Mouse (Mus musculus) mesoderm, embryonic 11.5 days (tissue): ENCODE data around the gene Plxnd1.

Experiments
- DNase-seq: peaks from one replicate; pipeline ENCODE4 v3.0.0-alpha.2; 2012; ENCODE audit warnings: low read depth, low spot score

Gene Plxnd1

GRCm38 (mm10) chr6:115919876-115920275, 74.9 kb downstream of the Plxnd1 start:
- DNase-seq = no peak

GRCm38 (mm10) chr6:115918615-115919014, 76.2 kb downstream of the Plxnd1 start:
- no peak for DNase-seq

GRCm38 (mm10) chr6:115916611-115917010, 78.2 kb downstream of the Plxnd1 start:
- DNase-seq = no peak

- no peak for DNase-seq
Measured at GRCm38 (mm10) chr6:115915601-115916445, 79.0 kb downstream of the Plxnd1 start.

GRCm38 (mm10) chr6:115914511-115915202, 80.1 kb downstream of the Plxnd1 start:
- DNase-seq = no peak

GRCm38 (mm10) chr6:115913482-115913881, 81.3 kb downstream of the Plxnd1 start:
- DNase-seq = no peak

- DNase-seq = no peak
Measured at GRCm38 (mm10) chr6:115911763-115912162, 83.0 kb downstream of the Plxnd1 start.

- DNase-seq = no peak
Measured at GRCm38 (mm10) chr6:115909940-115910339, 84.9 kb downstream of the Plxnd1 start.

- no peak for DNase-seq
Measured at GRCm38 (mm10) chr6:115909052-115909451, 85.8 kb downstream of the Plxnd1 start.

GRCm38 (mm10) chr6:115908421-115908982, 86.3 kb downstream of the Plxnd1 start:
- DNase-seq = no peak

- DNase-seq = no peak
Measured at GRCm38 (mm10) chr6:115906871-115907270, 87.9 kb downstream of the Plxnd1 start.

- no peak for DNase-seq
Measured at GRCm38 (mm10) chr6:115906455-115906854, 88.3 kb downstream of the Plxnd1 start.

- no peak for DNase-seq
Measured at GRCm38 (mm10) chr6:115905568-115905967, 89.2 kb downstream of the Plxnd1 start.
